Mouse (Mus musculus) thymus, postnatal 14 days (tissue): ENCODE measurements around the gene Gpr87.

Experiments
- DNase-seq: peaks from one replicate; pipeline ENCODE4 v3.0.0; 2021

Gpr87 gene

DNA sequence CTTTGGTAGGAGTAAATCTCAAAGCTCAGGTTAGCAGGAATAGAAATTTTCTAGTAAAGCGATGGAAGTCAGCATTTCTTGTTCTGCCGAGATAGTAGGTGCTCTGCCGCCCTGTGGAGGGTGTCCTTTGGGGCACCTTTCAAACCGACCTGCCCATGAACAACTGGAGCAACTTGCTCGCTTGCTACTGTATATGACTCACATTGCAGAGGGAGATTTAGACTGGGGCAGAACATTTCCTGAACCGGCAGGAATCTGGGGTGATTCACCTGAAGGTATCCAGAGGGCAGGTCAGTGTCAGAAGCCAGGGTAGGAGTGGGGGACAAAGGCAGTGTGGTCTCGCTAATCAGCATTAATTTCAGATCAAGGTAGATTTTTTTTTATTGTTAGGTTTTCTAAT is at the start of gene Gpr87:
Gene Gpr87 (minus strand): TSS at position 167 of the 400 bp plus-strand sequence.
- no peak for DNase-seq

DNA sequence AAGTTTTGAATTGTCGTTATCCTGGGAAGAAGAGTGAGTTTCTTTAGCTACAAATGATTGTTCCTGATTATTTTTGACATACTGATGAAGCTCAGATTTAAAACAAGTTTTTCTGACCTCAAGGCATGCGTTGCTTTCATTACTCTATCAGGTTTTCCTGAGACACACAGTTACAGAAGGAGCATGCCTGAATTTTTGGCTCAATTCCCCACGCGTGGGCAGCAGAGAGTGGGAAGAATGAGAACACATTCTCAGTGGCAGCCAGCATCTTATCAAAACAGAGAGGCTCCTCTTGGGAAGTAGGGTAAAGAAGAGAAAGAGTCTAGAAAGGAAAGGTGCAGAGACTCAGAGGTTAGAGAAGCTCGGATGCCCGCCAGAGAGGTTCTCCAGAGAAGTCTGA is 48.5 kb upstream of the Gpr87 start:
- DNase-seq = no peak

DNA sequence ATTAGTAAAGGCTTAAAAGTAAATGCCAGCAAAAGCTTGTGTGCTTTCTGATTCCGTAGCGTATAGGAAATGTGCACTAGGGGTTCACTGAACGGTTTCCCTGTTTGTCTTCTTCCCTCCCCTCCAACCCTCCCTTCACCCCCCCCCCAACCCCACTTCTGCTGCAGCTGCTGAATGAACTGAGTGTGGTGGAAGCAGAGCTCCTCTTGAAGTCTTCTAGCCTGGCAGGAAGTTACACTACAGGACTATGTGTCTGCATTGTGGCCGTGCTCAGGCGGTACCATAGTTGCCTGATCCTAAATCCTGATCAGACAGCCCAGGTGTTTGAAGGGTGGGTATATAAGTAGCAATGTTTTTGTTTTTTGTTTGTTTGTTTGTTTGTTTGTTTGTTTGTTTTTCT is 40.0 kb upstream of the Gpr87 start:
- peak; percentile 74 for DNase-seq

DNA sequence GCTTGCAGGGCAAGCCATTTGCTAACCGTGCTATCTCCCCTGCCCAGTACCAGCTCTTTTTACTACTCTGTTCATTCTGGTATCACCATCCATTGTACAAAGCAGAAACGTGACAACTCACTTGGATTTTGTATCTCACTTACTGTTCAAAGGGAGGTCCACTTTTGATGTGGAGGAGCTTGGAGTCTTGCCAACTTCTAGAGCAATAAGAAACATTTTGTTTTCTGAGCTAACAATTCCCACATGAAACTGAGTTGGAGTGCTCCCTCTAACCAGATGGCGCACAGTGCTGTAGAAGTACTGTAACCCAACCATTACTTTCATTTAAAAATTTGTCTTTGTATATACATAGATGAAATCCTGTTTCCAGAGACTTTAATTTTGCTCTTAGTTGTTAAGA is 36.0 kb upstream of the Gpr87 start:
- no peak for DNase-seq

DNA sequence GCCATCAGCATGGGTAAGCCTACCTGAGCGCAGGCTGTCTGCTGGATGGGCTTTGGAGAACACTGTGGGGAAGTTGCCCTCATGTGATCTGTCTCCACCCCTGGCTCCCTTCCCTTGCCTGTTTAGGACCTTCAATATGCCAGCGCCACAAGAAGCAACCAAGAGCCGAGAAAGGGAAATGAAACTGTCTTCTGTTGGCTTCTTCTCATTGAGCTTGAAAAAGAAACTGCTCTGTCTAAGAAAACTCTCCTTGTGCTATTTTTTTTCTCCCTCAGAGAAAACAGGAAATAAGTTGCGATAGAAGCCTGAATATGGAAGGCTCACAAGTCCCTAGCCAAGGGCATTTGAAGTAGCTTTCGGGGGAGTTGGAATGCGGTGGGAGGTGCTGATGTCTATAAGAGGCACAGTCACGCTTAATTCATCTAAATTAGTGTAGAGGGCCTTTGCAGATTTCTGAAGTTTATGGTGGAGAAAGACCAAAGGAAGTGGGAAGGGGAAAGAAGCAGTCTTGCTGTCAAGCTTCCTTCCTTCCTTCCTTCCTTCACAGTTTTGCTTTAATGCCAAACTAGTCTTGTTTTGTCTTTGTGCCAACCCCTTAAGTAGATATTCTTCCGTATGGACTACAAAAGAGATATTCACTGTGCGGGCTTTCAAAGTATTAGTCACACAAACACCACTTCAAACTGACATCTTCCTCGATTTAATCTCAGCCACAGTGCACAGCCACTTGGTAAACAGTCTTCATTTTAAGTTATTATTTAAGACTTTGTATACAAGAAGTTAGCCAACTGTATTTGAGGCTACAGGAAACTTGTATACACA is 34.0 kb upstream of the Gpr87 start:
- peak; percentile 35 for DNase-seq

DNA sequence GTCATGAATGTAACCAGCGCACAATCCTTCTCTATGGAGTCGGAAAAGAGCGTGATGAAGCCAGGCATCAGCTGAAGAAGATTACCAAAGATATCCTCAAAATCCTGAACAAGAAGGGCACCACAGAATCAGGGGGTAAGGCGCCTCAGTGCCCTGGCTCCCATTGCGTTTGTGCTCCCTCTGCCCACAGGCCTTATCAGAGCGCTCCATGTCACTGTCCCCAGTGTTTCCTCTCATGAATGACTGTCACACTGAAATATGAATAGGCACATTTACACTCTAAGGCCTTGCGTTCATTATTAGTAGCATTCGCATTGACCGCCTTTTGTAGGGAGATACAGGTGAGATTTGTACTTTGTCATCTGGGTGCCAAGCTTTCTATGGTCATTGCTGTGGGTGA is 32.8 kb upstream of the Gpr87 start:
- no peak for DNase-seq

DNA sequence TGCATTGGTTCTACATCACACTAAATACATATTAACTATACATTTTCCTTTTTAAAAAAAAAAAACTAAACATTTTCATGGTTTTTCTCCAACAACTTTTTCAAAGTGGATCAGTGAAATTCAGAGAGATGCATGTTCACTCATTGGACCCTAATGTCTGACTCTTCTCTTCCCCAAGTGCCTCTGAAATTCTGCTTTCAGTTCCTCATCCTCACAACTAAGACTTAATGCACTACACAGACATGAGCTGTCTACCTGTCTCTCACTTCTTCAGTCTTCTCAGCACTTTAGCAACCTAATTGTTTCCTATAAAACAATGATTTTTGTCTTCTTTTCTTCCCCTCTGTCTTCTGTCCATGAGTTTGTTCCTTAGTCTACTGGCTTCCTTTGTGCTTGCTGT is 30.5 kb upstream of the Gpr87 start:
- DNase-seq = no peak

DNA sequence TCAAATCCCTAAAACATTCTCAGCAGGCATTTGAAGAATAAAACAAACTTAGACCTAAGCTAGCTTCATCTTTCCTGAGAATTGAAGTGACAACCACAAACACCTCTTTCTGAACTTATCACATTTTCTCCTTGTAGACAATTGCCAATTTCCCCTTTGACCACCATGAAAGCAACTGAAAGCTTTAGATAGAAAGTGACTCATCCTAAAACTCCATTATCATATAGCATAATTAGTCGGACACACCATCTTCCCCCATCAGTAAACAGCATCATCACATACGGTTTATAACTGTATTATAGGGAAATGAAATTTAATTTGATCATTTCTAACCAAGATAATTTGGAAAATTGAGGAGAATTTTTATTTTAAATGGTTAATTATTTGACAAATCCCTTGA is 27.4 kb upstream of the Gpr87 start:
- DNase-seq = no peak

DNA sequence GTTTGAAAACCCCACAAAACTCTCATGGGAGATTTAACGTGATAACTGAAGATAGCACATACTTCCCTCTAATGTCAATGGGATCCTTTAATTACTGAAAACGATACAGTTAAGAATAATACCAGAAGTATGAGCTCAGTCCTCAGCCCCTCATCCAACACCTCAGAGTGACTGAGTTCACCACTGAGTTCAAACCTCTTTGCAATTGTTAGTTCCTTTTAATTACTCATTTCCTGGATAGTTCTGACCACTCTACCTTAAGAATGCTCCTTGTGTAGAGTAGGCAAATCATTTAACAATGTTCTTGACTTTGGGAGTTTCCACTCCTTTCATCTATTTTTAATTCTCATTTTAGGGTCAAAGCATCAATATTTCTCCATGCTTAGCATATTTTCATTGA is 24.4 kb upstream of the Gpr87 start:
- DNase-seq = no peak

DNA sequence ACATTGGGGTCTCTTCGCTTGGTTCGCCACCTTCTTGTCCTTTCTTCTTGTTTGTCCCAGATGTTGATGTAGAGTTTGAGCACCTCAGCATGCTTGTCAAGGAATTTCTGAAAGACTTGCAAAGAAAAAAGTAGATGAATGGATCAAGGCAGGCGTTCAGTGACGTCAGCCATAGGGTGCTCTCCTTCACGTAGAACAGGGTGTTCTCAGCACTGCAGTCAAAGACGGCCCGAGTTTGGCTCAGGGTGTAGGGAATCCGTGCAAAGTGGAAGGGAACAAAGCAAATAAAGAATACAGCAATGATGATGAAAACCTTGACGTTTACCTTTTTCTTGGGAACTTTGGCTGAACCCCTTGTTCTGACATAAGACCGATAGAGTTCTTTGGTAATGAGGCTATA is 22.3 kb upstream of the Gpr87 start:
- no peak for DNase-seq

DNA sequence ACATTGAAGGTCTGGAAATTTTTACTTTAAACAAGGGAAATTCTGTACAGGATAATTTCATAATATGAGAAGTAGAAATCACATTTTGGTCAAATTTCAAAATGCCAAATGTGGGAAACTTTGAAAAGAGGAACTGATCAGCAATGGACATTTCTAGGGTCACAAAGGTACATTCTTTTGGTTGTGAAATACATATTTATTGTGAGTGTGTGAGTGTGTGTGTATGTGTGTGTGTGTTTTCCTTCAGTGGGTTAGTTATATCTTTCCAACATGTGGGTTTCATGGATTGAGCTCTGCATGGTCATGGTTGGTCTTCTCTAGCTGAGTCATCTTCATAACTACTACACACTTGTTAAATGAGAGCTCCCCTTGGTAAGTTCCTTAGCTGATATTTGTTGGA is 17.5 kb upstream of the Gpr87 start:
- no peak for DNase-seq

DNA sequence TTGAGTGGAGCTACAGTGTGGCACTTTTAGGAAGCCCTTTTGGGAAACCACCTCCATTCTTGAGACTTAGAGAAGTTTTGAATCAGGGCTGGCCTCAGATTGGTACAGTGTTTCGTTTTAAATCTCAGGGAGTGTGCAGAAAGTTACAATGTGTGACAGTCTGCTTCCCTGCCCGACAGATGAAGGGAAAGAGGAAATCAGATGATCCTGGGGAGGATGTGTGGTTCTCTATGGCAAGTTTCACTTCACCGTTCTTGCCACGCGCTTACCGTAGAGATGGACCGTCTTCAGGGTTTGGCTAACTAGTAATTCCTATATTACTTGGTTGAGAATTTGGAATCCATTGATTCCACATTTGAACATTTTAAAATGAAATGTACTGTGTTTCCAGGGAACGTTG is 16.9 kb upstream of the Gpr87 start:
- DNase-seq = no peak

DNA sequence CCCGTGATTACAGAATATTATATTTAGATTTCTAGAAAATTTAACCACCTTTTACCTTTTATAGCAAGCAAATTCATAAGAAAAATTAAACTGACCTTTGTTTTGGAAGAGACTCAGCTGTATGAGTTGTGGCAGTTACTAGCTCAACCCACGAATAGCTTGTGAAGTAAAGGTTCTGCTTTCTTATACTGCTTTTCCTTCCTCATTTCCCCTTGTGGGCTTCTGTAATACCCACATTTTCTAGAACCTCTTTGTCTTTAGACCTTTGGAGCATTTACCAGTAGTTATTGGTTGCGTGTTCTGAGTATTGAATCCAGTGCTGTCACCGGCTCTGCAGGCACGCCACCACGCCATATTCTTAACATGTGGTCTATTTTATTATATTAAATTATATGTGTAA is 15.8 kb upstream of the Gpr87 start, which contains the start of gene P2ry13:
Gene P2ry13 (minus strand): TSS at position 156 of the 400 bp plus-strand sequence.
- DNase-seq = no peak

DNA sequence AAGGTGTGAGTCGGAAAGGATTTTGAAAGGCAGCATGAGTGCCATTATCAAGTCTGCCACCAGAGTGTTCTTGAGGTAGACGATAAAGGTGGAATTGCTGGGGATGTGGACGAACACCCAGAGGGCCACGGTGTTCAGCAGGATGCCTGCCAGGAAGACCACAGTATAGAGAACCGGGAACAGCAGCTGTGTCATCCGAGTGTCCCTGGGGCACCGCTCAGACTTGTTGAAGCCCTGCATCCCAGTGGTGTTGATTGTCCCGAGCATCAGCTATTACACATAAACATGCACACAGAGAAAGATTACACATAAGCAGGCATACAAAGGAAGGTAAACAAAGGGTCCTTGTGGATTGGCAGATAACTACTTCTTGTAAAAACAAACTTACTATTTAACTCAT is 15.2 kb upstream of the Gpr87 start:
- no peak for DNase-seq

DNA sequence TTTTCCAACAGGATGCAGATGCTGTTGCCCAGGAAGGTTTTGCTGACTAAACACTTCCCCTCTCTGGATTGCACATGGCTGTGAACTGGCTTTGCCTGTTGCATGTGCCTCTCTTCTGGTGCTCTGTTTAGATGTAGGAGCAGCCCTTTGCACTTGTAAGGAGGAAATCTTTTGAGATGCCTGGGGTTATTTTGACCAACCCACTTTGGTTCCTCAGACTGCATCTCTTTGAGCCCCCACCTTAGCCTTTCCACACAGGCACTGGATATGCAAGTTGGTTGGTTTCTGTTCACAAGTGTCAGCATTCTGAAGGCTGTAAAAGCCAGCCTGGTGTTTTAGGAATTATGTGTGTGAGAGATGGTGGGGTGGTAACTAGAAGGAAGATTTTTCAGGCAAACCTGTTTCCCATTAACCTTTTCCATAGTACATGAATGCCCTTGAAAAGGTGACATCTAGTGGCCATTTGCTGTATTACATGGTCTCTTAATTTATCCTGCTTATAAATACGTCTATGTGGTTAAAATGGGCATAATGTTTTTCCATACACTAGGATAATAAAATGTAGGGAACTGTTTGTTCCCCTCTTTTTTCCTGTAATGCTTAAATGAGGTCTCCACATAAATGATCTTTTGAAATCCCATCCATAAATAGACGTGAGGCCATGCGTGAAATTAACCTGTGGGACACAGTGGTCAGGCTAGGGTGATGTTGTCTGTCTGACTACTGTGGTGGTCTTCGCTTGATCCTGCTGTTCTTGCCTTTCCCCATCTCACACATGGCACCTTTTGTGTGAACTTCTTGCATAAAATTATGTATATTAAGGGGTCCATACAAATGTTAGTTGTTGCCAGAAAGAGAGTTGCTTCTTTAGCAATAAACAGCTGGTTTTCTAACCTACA is 14.0 kb upstream of the Gpr87 start:
- peak; percentile 63 for DNase-seq

DNA sequence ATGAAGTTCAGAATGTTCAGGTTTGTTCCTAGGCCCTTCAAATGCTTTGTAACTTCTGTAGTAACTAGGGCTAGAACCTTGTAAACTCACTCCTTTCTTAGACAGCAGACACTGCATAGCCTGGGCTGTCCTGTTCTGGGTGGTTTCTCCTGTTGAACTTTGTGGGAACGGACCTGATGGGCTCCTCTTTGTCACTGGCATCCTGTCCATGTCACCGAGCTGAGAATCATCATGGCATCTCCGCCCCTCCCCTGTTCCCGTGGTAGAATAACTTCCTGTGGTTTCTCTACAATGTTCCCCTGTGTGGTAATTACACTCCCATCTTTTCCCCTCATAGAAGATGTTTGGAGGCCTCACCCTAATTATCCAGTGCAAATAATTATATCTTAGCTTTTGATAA is 11.0 kb upstream of the Gpr87 start:
- peak; percentile 65 for DNase-seq

DNA sequence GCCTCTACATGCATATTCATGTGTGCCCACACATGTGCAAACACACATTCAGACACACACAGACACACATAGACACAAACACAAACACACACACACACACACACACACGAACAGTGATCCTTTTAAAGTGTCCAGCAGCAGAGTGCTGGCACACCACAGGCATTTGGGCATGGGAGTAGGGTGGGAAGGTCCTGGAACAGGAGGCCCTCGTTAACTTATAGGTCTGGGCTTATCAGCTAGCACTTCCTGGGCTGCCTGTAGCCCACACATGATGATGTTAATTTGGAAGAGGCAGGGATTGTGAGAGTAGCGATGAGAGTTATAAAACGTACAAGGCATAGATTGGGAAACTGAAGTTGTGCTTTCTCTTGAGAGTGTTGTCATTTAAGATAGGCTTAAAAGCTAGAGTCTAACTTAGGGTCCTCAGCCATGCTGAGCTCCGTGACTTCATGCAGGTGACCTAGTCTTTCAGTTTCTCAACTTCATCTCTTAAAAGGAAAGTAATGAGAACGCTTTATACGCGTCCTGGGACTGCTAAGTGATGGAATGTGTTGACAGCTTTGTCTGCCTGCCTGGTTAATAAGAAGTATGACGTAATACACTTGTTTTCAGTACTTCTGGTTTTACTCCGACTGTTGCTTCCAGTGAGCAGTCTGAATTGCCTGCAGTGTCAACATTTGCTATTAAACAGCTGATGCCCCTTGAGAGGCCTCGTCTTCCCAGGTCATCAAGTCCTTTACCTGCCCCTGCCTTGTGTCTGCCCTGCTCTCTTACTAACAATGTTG is 10.0 kb upstream of the Gpr87 start:
- no peak for DNase-seq

DNA sequence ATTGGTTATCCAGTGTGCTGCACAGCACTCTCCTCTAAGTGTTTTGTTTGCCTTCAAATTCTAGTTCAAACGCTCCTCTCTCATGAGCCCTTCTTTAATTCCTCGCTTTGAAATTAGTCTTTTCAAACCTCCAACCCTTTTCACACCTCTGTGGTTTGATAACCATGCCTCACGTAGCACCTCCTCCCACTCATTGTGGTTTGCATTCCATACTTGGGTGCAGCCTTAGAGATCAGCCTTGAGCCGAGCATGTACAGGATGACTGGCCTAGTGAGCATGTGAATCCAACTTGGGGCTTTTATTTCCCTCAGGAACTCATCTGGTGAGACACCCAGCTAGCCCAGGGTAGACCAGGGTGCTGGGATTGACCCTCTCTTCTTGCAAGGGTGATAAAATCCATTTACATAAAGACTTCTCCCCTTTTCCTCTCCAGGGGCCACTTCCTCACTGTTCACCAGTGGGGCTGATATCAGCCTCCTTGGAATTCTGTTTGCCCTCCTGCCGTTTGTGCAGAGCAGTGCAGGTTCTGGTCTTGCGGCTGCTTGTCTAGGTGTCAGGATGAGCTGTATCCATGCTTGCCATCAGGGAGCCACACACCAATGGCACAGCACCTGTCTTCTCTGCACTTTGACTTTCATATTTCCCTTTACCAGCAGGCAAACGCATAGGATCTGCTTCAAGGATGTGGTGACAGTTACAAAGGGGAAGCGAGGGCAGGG is 9.1 kb upstream of the Gpr87 start:
- DNase-seq = no peak

DNA sequence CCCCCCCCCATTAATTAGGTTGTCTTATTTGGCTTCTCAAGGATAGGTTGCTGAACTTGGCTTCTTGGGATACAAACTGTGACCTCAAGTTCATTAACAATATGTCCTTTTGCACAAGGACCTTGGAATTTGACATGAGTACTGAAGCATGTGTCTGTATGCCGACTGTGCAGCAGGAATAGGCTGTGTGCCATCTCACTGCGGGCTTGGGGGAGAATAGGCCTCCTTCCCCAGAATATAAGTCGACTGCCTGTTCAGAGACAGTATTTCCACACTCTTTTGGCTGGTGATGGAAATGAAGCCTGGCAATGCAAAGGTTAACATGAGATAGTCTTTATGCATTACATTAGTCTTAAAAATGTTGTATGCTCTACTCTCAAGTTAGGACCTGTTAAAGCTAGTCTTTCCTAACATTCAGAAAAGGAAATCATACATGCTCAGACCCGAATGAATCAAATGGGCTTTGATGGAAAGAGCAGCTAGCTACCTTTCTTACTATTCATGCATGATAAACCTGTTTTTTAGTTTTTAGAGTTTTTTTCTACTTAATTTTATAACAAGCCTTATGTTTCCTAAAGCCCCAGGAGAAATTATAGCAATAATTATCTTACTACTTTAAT is 2.5 kb upstream of the Gpr87 start:
- no peak for DNase-seq

DNA sequence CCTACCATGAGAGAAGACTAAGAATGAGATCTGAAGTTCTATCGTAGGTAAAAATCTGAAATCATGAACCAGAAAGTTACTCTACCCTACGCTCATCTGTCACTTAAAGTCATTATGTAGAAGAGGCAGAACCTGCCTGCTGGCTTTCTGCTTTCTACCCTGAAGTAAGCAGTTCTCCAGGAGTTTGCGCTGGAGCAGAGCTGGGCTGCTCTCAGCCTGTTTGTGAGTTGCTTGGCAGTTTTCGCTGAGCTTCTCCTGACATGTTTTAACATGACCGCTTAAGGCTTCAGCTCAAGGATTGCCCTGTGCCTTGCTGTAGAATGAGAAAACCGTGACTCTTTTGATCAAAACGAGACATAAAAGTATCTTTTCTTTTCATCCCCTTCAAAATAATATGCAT is 805 bp downstream of the Gpr87 start:
- no peak for DNase-seq

DNA sequence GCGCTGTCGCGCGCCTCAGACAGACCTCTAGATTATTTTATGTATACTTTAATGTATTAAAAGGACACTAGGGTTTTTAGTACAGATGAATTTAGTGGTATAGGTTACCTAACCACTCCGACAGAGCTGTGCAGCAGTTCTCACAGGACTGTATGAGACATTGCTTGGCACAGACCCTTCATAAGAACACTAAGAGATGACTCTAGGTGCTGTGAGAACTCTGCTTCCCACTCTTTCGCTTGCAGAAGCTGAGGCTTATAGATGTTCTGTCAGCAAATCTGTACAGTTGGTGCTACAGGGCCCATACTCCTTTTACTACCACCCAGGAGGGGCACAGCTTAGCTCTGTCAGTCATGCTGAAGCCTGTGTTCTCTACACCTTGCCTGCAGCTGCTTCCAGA is 3.2 kb downstream of the Gpr87 start:
- DNase-seq = no peak

DNA sequence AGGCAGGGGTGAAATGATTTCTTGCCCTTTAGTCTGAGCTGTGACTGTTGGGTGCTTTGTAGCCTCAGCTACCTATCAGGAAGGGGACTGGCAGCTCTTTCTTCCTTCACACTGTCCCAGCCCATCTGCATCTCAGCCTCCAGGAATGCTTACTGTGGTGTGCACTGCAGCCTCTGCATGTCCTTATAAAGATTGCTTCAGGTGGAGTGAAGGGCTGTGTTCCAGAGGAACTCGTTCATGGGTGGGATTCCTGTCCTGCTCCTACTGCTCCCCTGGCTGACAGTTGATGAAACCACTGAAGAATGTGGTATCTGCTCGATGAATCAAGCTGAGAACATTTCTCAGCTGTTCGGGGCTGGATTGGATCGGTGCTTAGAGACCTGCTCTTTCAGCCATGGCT is 7.6 kb downstream of the Gpr87 start:
- DNase-seq = no peak
